Mouse (Mus musculus): ENCODE results near the gene Doc2b.
A peak's percentile ranks its signal among the peaks of the same experiment; 100 is the strongest.

- TF ChIP-seq POLR2A (IDR thresholded peaks at IDR 0.05; ENCODE audit: borderline replicate concordance, extremely low read depth, insufficient read depth, insufficient read length, poor library complexity, severe bottlenecking): no peak
- TF ChIP-seq CTCF (IDR thresholded peaks at IDR 0.05; ENCODE audit: borderline replicate concordance, extremely low read depth, insufficient read depth, insufficient read length): peak; percentile 14; the same call in 1 of the 2 replicates
Measured at GRCm38 (mm10) chr11:75775919-75776318, 19.9 kb downstream of the Doc2b start.
